ENCODE assay signal across 24 mouse cellular contexts in genomic region chr10:20739801-20740200, GRCm38 (mm10). TPM values are rescaled to one million over a fixed set of nuclear protein-coding genes. Genes with fewer than 3 reads are reported as not detected.
DNase-seq lines count a peak whose midpoint lies in the region; TF ChIP-seq lines count a peak whose summit lies in the region.
"Had no signal": no experiment of that assay in that cellular context is flagged by ENCODE, and none has a peak within 500 bp of the region (broad histone marks: within the 10 kb centered on the region; RNA-seq: fewer than 3 reads in every experiment).

No protein-coding gene starts in this region.

- 46% methylated on average over 3 of the region's 3 CpGs for WGBS in liver, adult 2 months

- no peaks in the 10 kb centered on the region for H3K36me3 ChIP-seq in liver, adult 2 months (ENCODE audit: control insufficient read depth, insufficient read depth, low read length)
- H3K36me3 ChIP-seq: embryonic facial prominence, embryonic 13.5 days; embryonic facial prominence, embryonic 15.5 days; forebrain, embryonic 10.5 days; forebrain, embryonic 12.5 days; G1E had no signal

- H3K4me3 ChIP-seq in gastrocnemius, adult 2 months, result no peak overlapping the region
- H3K4me3 ChIP-seq in liver, adult 2 months (ENCODE audit: insufficient read depth, low read depth, low read length), result no peak overlapping the region
- H3K4me3 ChIP-seq: embryonic facial prominence, embryonic 13.5 days; embryonic facial prominence, embryonic 15.5 days; erythroblast, embryonic 14.5 days; forebrain, embryonic 10.5 days; forebrain, embryonic 12.5 days had no signal

- H3K27me3 ChIP-seq in liver, adult 2 months (ENCODE audit: control insufficient read depth, insufficient read depth, low read length), result no peaks in the 10 kb centered on the region
- H3K27me3 ChIP-seq: CH12.LX; embryonic facial prominence, embryonic 13.5 days; embryonic facial prominence, embryonic 15.5 days had no signal

- no peak for TF ChIP-seq POLR2A in liver, adult 2 months (IDR thresholded peaks at IDR 0.05; ENCODE audit: extremely low read depth, insufficient read depth, low read length)

- intact Hi-C loops in gastrocnemius, adult 2 months (cut with DNase I), result no loop called here

- peak overlapping the region; percentile 52; the same call in 1 of the 2 replicates for H3K27ac ChIP-seq in gastrocnemius, adult 2 months
- H3K27ac ChIP-seq in liver, adult 2 months (replicated peaks; ENCODE audit: insufficient read depth, low read depth, low read length), result no peak overlapping the region
- H3K27ac ChIP-seq: embryonic facial prominence, embryonic 13.5 days; embryonic facial prominence, embryonic 15.5 days; forebrain, embryonic 10.5 days; forebrain, embryonic 12.5 days had no signal

- no peaks in the 10 kb centered on the region for H3K79me2 ChIP-seq in liver, adult 2 months (ENCODE audit: control insufficient read depth, insufficient read depth, low read length)

- H3K4me1 ChIP-seq in liver, adult 2 months (ENCODE audit: control insufficient read depth, insufficient read depth, low read length), result no peaks in the 10 kb centered on the region

- TF ChIP-seq CTCF in gastrocnemius, adult 2 months (IDR thresholded peaks at IDR 0.05), result no peak
- no peak for TF ChIP-seq CTCF in liver, adult 2 months (IDR thresholded peaks at IDR 0.05; ENCODE audit: low read depth, low read length)

- no peak for DNase-seq in gastrocnemius, adult 2 months
- DNase-seq in gastrocnemius, postnatal 4 days (ENCODE audit: low spot score in 2 of 2), result no peak
- DNase-seq in liver, adult 2 months (ENCODE audit: extremely low read depth, low read depth, low spot score), result peak; percentile 55
- DNase-seq in liver, result no peak
- DNase-seq in kidney, adult 18-20 months, result no peak
- DNase-seq: adrenal gland, adult 2 months; adrenal gland, postnatal 10 days; adrenal gland, postnatal 25 days; B cell, adult 2 months; cerebellum, adult 11 months; cerebellum, adult 18-20 months; cerebellum, adult 8-10 months; cerebellum, adult 9-11 months; cerebellum, postnatal 14 days; cerebellum, postnatal 36 days; embryo, embryonic 11 days had no signal

- no peak overlapping the region for H3K9ac ChIP-seq in liver, adult 2 months (ENCODE audit: low read depth, low read length)
- H3K9ac ChIP-seq: embryonic facial prominence, embryonic 13.5 days; embryonic facial prominence, embryonic 15.5 days; forebrain, embryonic 12.5 days had no signal

RNA-seq across cellular contexts. Expression of gene Pde7b, which starts 14.9 kb away (rescaled TPM):
- 10 to 100 TPM; 32.5 to 41.0 TPM for total RNA-seq in gastrocnemius, adult 2 months (2021)
- total RNA-seq in gastrocnemius, postnatal 4 days (2021), result 10 to 100 TPM; 28.6 to 29.3 TPM
- total RNA-seq in liver, adult 2 months (2014; rRNA removed), result 7.9 and 8.8 TPM in 2 replicates
- polyA plus RNA-seq in liver, adult 2 months (2012; rRNA removed), result 3.1 and 3.2 TPM in 2 replicates
- total RNA-seq: CH12.LX had no signal
- polyA plus RNA-seq: activated CD4-positive, CD25-positive, alpha-beta regulatory T cell, adult 4 months; erythroblast, embryonic 14.5 days; G1E had no signal
